Mouse (Mus musculus) ES-Bruce4 (cell line): ENCODE measurements around the gene Vps52. TPM values are rescaled to one million over a fixed set of nuclear protein-coding genes. Genes with fewer than 3 reads are reported as not detected.
"Not testable (repeated sequence)": the region's sequence is repeated elsewhere in the genome, so short reads cannot be mapped to it uniquely, and the experiment has no call there.

ENCODE experiments used
- H3K27ac ChIP-seq: 2 replicates; pipeline ENCODE4 v1.5.1; 2012; ENCODE audit warnings: low read length, inconsistent platforms; ENCODE audit not compliant: insufficient read depth
- H3K27me3 ChIP-seq: 2 replicates; pipeline ENCODE4 v1.6.1; 2012; ENCODE audit warnings: mild to moderate bottlenecking, low read length, inconsistent platforms; ENCODE audit not compliant: control insufficient read depth, poor library complexity, insufficient read depth, severe bottlenecking
- H3K36me3 ChIP-seq: 2 replicates; pipeline ENCODE4 v1.6.1; 2012; ENCODE audit warnings: inconsistent platforms, mild to moderate bottlenecking, low read length, moderate library complexity; ENCODE audit not compliant: control insufficient read depth, poor library complexity, insufficient read depth, severe bottlenecking
- H3K4me1 ChIP-seq: one replicate; pipeline ENCODE4 v1.8.1; 2011; ENCODE audit warnings: low read length; ENCODE audit not compliant: control insufficient read depth, insufficient read depth
- H3K4me3 ChIP-seq: 2 replicates; pipeline ENCODE4 v1.5.1; 2011; ENCODE audit warnings: low read depth, mild to moderate bottlenecking, low read length
- H3K9ac ChIP-seq: 2 replicates; pipeline ENCODE4 v1.6.1; 2012; ENCODE audit warnings: low read depth, mild to moderate bottlenecking, inconsistent platforms; ENCODE audit not compliant: poor library complexity, severe bottlenecking
- H3K9me3 ChIP-seq: replicated peaks from 2 replicates; pipeline ENCODE4 v1.6.1; 2012; ENCODE audit warnings: mild to moderate bottlenecking, low read length, inconsistent platforms; ENCODE audit not compliant: control insufficient read depth, poor library complexity, insufficient read depth, severe bottlenecking
- CTCF ChIP-seq: IDR thresholded peaks from one replicate; pipeline ENCODE4 v1.8.1; 2011; ENCODE audit warnings: low read depth, low read length
- EP300 ChIP-seq: IDR thresholded peaks from 2 replicates; pipeline ENCODE4 v1.6.1; 2011; ENCODE audit warnings: low read depth, low read length; ENCODE audit not compliant: insufficient read depth
- POLR2A ChIP-seq: IDR thresholded peaks from one replicate; pipeline ENCODE4 v1.8.1; 2011; ENCODE audit warnings: low read length; ENCODE audit not compliant: insufficient read depth
- polyA plus RNA-seq: library from polyadenylated mRNA; stranded (reverse); fragments of >200 nt; gene quantifications from 2 replicates; pipeline ENCODE4 v1.2.4, GENCODE M21; 2011; ENCODE audit warnings: low read depth; ENCODE audit not compliant: missing spikeins, insufficient read depth, insufficient read length

Gene Vps52
- polyA plus RNA-seq, 1 experiment: 19.0 TPM

- Histone ChIP-seq H3K4me1 (no peaks in the 10 kb centered on the region), H3K36me3 (peaks cover 26% of the 10 kb centered on the region), H3K4me3 (no peak overlapping the region), H3K27me3 (no peaks in the 10 kb centered on the region), H3K27ac (no peak overlapping the region), H3K9me3 (no peaks in the 10 kb centered on the region), H3K9ac (no peak overlapping the region)
- TF ChIP-seq CTCF: no peak
- TF ChIP-seq EP300: no peak
- no peak for TF ChIP-seq POLR2A
Measured at GRCm38 (mm10) chr17:33948905-33949537, 6.6 kb upstream of the Vps52 start.

DNA sequence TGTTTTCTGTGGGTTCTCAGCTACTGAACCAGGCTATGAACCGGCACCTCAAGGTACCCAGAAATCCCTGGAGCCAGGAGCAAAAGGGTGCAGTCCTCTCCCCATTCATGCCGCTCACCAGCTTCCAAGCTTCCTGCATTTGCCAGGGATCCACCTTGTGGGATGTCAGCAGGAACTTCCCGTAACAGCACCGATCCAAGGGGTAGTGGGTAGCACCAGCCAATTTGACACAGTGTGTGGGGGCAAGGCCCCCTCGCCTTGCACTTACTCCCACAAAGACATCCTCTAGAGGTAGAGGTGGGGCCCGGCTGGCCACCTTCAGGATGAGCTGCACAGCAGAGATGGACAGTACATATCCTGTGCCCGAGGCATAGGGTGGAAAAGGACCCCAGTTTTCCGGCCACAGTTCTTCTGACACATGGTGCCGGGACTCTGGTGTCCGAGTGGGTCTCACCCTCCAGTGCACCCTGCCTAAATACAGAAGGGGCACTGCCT, 5.4 kb upstream of the Vps52 start:
- Histone ChIP-seq H3K4me3 (no peak overlapping the region), H3K36me3 (peaks cover 37% of the 10 kb centered on the region), H3K27me3 (no peaks in the 10 kb centered on the region), H3K9ac (peak overlapping the region; percentile 7; the same call in 1 of the 2 replicates), H3K27ac (no peak overlapping the region), H3K4me1 (no peaks in the 10 kb centered on the region), H3K9me3 (no peaks in the 10 kb centered on the region)
- TF ChIP-seq CTCF (no peak), POLR2A (no peak), EP300 (no peak)

GRCm38 (mm10) chr17:33951021-33951946, 4.3 kb upstream of the Vps52 start, which contains the start of gene B3galt4:
TSS of gene B3galt4 (minus strand) at chr17:33951488.
- Histone ChIP-seq H3K27ac (peak within 1 kb of the TSS; percentile 56), H3K9me3 (no peaks in the 10 kb centered on the region), H3K27me3 (no peaks in the 10 kb centered on the region), H3K4me3 (peak within 1 kb of the TSS; percentile 48), H3K4me1 (no peaks in the 10 kb centered on the region), H3K36me3 (peaks cover 38% of the 10 kb centered on the region), H3K9ac (peak within 1 kb of the TSS; percentile 7)
- peak; percentile 4 for TF ChIP-seq POLR2A
- TF ChIP-seq EP300: 0 out of 2 replicates have a peak, but pooled peaks have one; percentile 28
- no peak for TF ChIP-seq CTCF

- not testable (repeated sequence) for H3K27me3 ChIP-seq, H3K4me1 ChIP-seq, H3K9me3 ChIP-seq, H3K9ac ChIP-seq
- Histone ChIP-seq H3K36me3 (peaks cover 38% of the 10 kb centered on the region), H3K4me3 (peak overlapping the region; percentile 4), H3K27ac (peak overlapping the region; percentile 56)
Measured at GRCm38 (mm10) chr17:33952015-33952414, 3.6 kb upstream of the Vps52 start.

- Histone ChIP-seq H3K27ac (peak overlapping the region; percentile 56), H3K36me3 (peaks cover 38% of the 10 kb centered on the region), H3K9me3 (no peaks in the 10 kb centered on the region), H3K9ac (peak overlapping the region; percentile 88; the same call in 1 of the 2 replicates), H3K27me3 (no peaks in the 10 kb centered on the region), H3K4me1 (no peaks in the 10 kb centered on the region), H3K4me3 (peak overlapping the region; percentile 7; the same call in 1 of the 2 replicates)
- no peak for TF ChIP-seq CTCF
- TF ChIP-seq EP300: no peak
- no peak for TF ChIP-seq POLR2A
Measured at GRCm38 (mm10) chr17:33952879-33953278, 2.7 kb upstream of the Vps52 start.

GRCm38 (mm10) chr17:33953310-33953709, 2.3 kb upstream of the Vps52 start:
- peak overlapping the region; percentile 88 for H3K9ac ChIP-seq

More at GRCm38 (mm10) chr17:33953310-33953709, 2.3 kb upstream of the Vps52 start:
- Histone ChIP-seq H3K36me3 (peaks cover 38% of the 10 kb centered on the region), H3K27ac (peak overlapping the region; percentile 56), H3K4me1 (no peaks in the 10 kb centered on the region), H3K4me3 (peak overlapping the region; percentile 31), H3K27me3 (no peaks in the 10 kb centered on the region), H3K9me3 (no peaks in the 10 kb centered on the region)
- TF ChIP-seq CTCF: no peak
- no peak for TF ChIP-seq POLR2A
- TF ChIP-seq EP300: no peak
